Mouse (Mus musculus) embryo, embryonic 11.5 days (tissue): Measurements from ENCODE around the gene Smlr1.

Experiments
- DNase-seq: peaks from one replicate; pipeline ENCODE4 v3.0.0-alpha.2; 2012; ENCODE audit warnings: low read depth, low spot score

The Smlr1 gene

DNA sequence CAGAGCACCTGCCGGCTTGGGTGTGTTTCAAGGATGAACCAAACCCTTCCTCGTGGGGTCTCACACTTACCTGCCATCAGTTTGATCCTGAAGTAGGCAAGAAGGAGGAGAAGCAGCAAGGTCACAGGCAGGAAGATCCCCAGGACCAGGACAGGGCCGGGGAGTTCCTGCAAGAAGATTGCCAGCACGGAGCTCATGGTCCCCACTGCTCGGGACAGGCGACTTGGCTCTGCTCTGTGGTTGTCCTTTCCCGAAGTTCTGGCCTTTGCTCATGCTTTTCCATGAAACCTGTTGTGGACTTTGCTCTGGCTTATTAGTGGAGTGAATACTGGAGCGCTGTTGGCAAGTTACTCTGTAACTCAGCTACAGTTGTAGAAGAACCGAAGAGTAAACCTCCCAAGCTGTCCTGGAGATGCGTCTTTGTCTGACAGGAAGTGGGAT is at the start of gene Smlr1:
Gene Smlr1 (minus strand): TSS at position 377 of the 441 bp plus-strand sequence.
- DNase-seq, result no peak

DNA sequence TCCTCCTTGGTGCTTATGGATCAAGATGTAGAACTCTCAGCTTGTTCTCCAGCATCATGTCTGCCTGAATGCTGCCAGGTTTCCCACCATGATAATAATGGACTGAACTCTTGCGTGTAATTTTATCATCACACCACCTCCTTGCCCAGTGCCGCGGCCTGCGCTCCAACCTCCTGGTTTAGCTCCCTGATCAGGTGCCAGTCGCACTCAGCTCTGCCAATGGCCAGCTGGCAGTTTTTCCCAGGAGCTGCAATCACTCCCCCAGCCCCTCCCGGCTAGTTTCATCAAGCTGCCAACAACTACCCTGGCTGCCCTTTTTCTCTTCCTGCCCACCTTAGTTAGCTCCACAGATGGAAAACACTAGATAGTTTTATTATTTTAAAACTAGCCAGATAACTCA is 48.8 kb upstream of the Smlr1 start:
- DNase-seq, result no peak

DNA sequence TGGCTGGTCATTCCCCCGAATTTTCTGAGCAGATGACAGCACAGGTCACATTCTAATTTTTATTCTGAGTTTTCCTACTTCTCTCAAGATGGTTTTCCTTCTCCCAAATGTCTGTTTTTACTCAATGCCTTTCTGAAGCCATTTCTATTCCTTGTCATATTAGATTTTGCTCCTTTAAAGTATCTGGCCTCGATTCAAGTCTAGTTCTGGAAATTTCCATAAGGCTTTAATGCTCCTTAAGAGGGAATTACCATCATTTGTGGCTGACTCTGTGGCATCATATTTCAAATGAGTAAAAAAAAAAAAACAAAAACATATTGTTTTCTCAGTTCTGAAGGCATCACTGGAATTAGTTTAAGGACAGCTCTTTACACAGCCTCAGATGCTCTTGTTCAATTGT is 44.0 kb upstream of the Smlr1 start:
- no peak for DNase-seq

DNA sequence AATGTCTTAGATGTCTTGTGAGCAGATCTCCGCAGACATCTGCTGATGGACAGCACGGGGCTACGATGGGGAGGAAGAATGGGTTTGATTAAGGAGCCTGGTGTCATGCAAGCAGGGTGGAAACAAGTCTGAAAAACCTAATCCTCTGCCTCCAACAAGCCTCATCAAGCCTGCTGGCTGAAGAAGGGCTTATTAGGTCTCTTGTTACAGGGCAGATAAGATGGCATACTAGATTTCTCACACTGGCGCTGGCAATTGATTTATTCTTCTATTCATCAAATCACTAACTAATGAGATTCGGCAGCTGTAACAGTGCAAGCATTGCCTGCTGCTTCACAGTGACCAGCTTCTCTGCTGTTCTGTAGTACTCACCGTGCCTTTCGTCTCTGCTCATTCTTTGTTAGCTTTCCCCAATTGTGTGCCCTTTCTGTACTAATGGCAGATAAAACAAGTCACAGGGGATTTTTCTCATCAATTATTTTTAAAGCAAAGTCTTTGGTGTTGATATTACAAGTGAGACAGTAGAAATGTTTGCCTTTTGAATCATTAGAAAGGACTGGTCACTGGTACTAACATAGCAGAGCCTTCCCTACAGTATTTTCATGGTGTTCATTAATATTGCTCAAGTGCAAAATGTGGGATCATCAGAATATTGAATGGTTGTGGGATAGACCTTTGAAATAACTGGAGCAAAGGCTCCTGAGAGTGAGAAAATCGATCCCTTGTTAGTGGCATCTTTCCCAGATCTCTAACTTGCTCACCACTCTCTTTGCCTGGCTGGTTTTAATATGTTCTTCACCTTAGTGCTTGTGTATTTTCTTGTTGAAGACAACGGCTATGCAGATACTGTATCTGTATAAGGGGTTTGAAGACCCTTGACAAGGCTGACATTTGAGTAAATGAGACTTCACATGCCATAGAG is 35.5 kb upstream of the Smlr1 start:
- DNase-seq, result no peak

DNA sequence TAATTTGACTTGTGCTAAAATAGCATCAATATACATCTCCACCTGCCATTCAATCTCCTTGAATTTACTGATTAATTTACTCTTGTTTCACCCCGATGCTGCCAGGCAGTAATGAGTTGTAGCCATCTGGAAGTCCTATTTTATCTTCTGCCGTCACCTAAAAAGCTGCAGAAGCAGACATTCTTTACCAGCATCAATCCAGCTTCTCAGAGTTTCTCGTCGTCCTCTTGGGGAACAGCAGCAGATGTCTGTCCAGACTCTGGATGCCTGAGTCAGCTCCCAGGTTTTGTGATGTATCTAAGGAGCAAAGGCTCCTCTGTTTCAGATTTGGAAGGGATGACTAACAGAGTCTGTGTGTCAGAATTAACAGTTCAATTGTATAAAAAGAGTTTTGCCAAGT is 16.9 kb upstream of the Smlr1 start:
- no peak for DNase-seq

GRCm38 (mm10) chr10:25541097-25541496 is 5.0 kb upstream of the Smlr1 start:
- DNase-seq, result no peak

DNA sequence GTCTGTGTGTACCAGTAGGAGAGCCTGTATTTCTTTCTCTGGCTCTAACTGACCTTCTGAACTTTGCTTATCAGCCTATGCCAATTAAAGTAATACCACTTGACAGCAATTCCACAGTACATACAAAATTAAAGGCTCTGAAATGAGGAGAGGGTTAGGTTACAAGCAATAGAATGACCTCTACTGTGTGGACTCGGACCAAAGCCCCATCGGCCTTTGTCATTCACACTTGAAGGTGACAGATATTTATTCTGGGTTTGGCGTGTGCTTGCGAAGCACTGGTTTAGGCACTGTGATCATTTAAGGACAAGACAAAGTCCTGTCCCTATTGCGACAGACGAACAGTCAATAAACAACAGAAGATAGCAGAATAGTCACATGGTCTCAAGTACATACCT is 3.7 kb upstream of the Smlr1 start:
- no peak for DNase-seq

GRCm38 (mm10) chr10:25539146-25539770 is 3.2 kb upstream of the Smlr1 start:
- no peak for DNase-seq

- DNase-seq, result no peak
Measured at GRCm38 (mm10) chr10:25538738-25539137, 2.7 kb upstream of the Smlr1 start.

DNA sequence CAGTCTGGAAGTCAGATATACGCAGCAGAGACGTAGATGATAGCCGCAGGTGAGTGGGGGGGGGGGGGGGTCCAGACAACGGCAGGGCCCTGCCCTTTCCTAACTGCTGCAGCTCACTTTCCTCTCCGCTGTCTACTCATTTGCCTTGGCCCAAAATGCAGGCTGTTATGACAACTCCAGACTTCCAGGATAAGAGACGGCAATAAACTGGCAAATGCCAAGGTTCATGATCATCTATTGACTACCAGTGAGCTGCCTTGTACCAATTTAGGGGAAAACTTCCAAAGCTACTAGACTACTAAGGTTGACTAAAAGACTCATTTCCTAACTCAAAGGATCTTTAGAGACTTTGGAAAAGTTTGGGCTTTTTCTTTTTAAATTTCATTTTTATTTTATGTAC is 554 bp upstream of the Smlr1 start:
- DNase-seq, result no peak

DNA sequence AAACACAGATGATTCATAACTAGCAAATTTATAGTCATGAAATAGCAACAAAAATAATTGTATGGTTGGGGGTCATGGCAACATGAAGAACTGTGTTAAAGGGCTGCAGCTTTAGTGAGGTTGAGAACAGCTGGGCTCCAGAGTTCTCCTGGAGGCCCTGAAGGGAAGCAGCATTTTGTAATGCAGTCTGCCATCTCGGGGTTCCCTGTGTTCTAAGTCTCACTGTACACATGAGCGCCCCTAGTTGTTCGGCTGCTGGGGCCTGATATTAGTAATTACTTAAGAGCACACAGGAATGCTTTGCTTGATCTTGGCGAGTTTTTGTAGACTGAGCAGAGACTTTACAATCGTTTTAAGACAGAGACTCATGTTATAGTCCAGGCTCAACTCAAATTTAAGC is 1.6 kb downstream of the Smlr1 start:
- DNase-seq, result no peak

DNA sequence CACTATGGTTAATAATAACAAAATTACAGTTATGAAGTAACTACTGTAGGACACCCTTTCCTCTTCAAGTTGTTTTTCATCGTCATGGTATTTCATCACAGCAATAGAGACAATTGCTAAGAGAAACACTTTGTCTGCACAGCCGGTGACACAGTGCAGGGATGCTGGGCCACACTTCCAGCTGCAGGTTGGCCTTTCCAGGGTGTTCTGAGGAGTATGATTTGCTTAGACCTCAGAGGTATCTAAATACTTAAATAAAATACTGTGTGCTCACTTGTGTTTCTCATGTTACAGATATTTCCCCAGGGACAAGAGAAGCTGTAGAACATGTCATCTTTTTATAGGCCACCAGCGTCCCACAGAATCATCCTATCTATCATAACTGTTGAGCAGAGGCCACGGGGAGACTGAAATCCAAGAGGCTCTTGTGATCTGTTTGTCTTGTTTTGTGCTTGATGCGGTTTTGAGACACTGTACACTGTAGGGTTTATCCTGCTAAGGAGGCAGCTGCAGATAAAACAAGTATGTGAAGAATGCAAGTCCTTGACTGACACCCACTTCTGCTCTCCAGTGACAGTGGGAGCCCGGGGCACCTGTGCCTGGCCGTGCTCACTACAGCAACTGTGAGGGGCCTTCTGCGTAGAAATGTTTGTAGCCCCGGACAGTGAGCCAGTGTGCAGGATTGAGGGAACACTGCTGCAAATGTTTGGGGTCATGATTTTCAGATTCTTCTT is 2.4 kb downstream of the Smlr1 start:
- no peak for DNase-seq

- DNase-seq, result no peak
Measured at GRCm38 (mm10) chr10:25533105-25533504, 3.0 kb downstream of the Smlr1 start.

DNA sequence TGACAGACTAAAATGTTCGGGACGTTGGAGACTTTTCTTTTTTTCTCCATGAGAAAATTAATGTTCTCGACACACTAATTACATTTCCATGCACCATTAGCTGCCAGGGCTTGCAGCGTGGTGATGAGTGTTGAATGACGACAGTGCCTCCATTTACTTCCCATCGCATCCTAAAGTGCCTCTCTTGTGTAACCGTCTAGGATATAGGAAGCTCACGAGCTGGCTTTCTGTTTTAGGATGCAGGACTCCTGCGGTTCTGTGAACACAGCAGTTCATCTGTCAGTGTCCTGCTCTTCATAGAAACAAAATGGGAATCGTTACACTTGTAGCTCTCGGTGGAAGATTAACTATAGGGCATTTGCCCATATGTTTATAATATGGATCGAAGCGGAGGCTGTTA is 4.7 kb downstream of the Smlr1 start:
- DNase-seq, result no peak

DNA sequence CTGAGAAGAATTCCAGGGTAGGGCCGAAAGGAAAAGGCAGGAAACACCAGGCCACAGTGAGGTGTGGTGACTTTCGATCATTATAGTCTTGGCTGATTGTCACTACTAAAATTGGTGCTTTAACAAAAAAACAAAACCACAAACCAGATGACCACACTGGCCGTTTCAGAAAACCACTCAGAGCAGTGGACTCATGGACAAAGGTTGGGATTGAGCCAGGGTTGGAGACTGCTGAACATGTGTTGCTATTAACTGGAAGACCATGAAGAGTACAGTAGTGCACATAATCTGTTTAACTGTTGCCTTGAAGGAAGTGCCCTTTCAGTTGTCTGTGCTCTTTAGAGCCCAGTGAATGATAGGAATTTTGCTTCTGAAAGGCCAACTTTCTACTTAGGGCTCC is 8.9 kb downstream of the Smlr1 start:
- no peak for DNase-seq

GRCm38 (mm10) chr10:25526622-25527021 is 9.4 kb downstream of the Smlr1 start:
- DNase-seq, result no peak

- DNase-seq, result no peak
Measured at GRCm38 (mm10) chr10:25526156-25526555, 9.9 kb downstream of the Smlr1 start.

GRCm38 (mm10) chr10:25523727-25524126 is 12.3 kb downstream of the Smlr1 start:
- DNase-seq, result no peak

DNA sequence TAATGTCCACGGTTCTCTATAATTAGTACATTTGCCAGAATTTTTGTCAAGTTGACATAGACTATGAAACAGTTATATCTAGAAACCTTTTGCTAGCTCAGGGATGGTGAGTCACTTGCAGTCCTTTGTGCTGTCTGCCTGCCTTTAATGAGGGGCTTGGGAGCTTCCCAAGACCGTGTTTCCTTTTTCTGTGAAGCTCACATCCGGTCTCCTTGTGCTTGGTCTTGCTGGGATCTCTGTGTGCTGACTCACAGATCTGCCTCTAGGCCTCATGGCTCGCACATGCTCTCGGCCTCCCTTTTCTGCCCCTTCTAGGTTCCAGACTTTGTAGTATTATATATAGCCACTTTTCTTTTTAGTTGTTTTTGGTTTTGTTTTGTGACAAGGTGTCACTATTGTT is 15.6 kb downstream of the Smlr1 start:
- no peak for DNase-seq

DNA sequence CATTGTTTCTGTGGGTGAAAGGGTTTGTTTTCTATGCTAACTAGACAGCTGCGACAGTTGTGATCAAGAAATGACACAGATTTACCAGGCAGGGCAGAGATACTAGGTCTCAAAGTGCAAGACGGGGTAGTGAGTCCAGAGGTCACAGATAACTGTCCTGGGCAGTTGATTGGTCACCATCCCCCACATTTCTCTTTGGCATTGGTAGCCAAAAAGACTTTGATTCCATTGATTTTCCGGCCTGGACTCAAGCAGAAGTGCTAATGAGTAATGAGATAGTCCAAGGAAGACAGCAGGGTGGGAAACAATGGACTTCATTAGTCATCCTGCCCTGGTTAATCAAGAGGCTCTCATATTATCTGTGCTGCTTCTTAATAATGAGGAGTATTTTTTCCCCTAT is 16.1 kb downstream of the Smlr1 start:
- DNase-seq, result no peak

DNA sequence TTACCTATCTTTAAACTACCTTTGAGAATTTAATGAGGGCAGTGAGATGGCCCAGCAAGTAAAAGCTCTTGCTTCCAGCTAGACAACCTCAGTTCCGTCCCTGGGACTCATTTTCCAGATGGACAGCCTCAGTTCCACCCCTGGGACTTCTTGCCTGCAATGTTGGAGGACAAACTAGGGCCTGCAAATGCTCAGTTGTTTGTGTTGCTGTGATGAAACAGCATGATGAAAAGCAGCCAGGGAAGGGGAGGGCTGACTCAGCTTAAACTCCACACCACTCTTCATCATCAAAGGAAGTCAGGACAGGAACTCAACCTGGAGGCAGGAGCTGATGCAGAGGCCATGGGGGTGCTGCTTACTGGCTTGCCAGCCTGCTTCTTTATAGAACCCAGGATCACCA is 22.2 kb downstream of the Smlr1 start:
- DNase-seq, result no peak

DNA sequence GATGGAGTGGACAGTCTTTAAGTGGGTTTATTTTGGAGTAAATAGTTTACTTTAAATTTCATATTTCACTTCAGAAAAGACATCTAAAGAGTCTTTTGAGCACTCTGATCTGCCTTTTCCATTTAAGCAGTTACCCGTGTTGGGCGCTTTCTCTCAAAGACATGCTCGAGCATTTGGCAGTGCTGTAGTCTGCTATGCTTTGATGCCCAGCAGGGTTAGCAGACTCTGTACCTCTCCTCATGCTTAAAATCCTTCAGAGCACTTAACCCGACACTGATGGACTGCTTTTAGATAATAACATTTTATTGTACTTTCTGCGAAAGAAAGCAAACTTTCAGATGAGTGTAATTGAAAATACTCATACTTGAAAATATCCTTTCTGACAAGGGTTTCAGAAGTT is 32.8 kb downstream of the Smlr1 start:
- no peak for DNase-seq
